Mouse (Mus musculus) megakaryocyte, embryonic 14.5 days (primary cell): ENCODE results near the gene Lamb1.

Experiments used
- FLI1 ChIP-seq: IDR thresholded peaks from 2 replicates; pipeline ENCODE4 v1.6.1; 2012; ENCODE audit warnings: low read length, inconsistent platforms, mixed read lengths
- GATA1 ChIP-seq: IDR thresholded peaks from 3 replicates; pipeline ENCODE4 v1.6.1; 2012; ENCODE audit warnings: mixed read lengths, low read length, inconsistent platforms, borderline replicate concordance

GRCm38 (mm10) chr12:31289046-31289445 is 24.0 kb downstream of the Lamb1 start:
- TF ChIP-seq GATA1 = no peak
- TF ChIP-seq FLI1 = no peak
